13 mouse cellular contexts compared by ENCODE assay signal in the genomic region with DNA sequence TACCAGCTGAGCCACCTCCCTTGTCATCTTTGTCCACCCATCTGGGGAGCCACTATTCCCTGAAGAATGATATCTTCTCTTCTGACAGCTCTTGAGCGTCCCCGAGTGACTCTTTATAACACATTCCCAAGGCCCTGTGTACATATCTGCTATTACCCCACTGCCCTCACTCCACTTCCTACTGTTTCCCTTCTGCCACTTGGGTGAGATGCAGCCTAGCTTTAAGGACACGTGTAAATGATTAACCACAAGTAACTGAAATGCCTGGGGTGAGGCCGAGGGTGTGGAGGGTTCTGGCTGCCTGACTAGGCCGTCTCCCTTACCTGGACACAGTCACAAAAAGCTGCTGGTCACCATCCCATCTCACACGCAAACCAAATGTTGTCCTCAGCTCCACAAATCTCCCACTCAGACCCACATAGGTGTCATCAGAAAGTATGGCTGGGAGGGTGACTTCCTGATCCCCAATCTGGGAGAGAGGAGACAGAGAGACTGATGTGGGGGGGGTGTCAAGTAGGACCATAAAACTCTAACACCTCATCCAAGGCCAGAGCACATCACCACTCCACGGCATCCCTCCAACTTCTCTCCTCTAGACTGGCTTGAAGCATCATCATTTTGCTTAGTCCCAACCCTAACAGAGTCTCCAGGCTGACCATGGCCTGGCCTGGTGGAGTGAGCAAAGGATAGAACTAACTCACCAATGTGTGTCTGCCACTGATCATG. TPM values are rescaled to one million over a fixed set of nuclear protein-coding genes. Genes with fewer than 3 reads are reported as not detected.
A peak's percentile ranks its signal among the peaks of the same experiment; 100 is the strongest.
DNase-seq lines count a peak whose midpoint lies in the region; ATAC-seq and TF ChIP-seq lines count a peak whose summit lies in the region.
"Had no signal": no experiment of that assay in that cellular context is flagged by ENCODE, and none has a peak within 500 bp of the region (broad histone marks: within the 10 kb centered on the region; RNA-seq: fewer than 3 reads in every experiment).

No protein-coding gene starts in this region.

- peak; percentile 97 for ATAC-seq in stomach, embryonic 16.5 days (ENCODE audit: insufficient read depth, low FRiP score)

- no peak for TF ChIP-seq CTCF in lung, adult 2 months (IDR thresholded peaks at IDR 0.05; ENCODE audit: insufficient read depth, low read length)

- H3K4me1 ChIP-seq in lung, adult 2 months (ENCODE audit: control insufficient read depth, insufficient read depth, low read length), result peaks cover 2% of the 10 kb centered on the region; the same call in 1 of the 2 replicates
- no peaks in the 10 kb centered on the region for H3K4me1 ChIP-seq in stomach, embryonic 16.5 days (ENCODE audit: control insufficient read depth, insufficient read depth, low read length)
- H3K4me1 ChIP-seq: heart, embryonic 10.5 days; hindbrain, embryonic 15.5 days; midbrain, embryonic 12.5 days had no signal

- peak overlapping the region; percentile 44 for H3K27ac ChIP-seq in stomach, embryonic 16.5 days (ENCODE audit: low read length)
- H3K27ac ChIP-seq: heart, embryonic 10.5 days; hindbrain, embryonic 15.5 days; midbrain, embryonic 12.5 days had no signal

- peak; percentile 6 to 15 for DNase-seq in urinary bladder, adult 18-20 months (ENCODE audit: low spot score in 2 of 2)
- DNase-seq in urinary bladder, postnatal 25 days (ENCODE audit: low spot score), result no peak
- DNase-seq in kidney, postnatal 25 days, result peak; percentile 43 to 70
- DNase-seq in lung, adult 2 months, result peak; percentile 31
- DNase-seq in cerebellum, postnatal 14 days, result no peak
- DNase-seq in layer of hippocampus, postnatal 10 days (ENCODE audit: low spot score in 2 of 2), result no peak
- no peak for DNase-seq in heart, adult 18-20 months
- DNase-seq: cerebellum, postnatal 36 days; left cerebral cortex, postnatal 4 days had no signal

- H3K4me3 ChIP-seq in lung, adult 2 months (replicated peaks; ENCODE audit: extremely low read depth, low read depth, low read length), result no peak overlapping the region
- H3K4me3 ChIP-seq in stomach, embryonic 16.5 days (replicated peaks; ENCODE audit: low read length), result no peak overlapping the region
- H3K4me3 ChIP-seq: heart, embryonic 10.5 days; hindbrain, embryonic 15.5 days; midbrain, embryonic 12.5 days had no signal

- no peak overlapping the region for H3K4me2 ChIP-seq in stomach, embryonic 16.5 days (ENCODE audit: low read depth, low read length)
- H3K4me2 ChIP-seq: hindbrain, embryonic 15.5 days; midbrain, embryonic 12.5 days had no signal

- H3K9ac ChIP-seq in stomach, embryonic 16.5 days (ENCODE audit: low read length), result no peak overlapping the region
- H3K9ac ChIP-seq: hindbrain, embryonic 15.5 days; midbrain, embryonic 12.5 days had no signal

- no peaks in the 10 kb centered on the region for H3K36me3 ChIP-seq in stomach, embryonic 16.5 days (ENCODE audit: control insufficient read depth, insufficient read depth, low read length)
- H3K36me3 ChIP-seq: heart, embryonic 10.5 days; hindbrain, embryonic 15.5 days; midbrain, embryonic 12.5 days had no signal

- no peaks in the 10 kb centered on the region for H3K9me3 ChIP-seq in stomach, embryonic 16.5 days (replicated peaks; ENCODE audit: control insufficient read depth, low read length)
- H3K9me3 ChIP-seq: heart, embryonic 10.5 days; hindbrain, embryonic 15.5 days; midbrain, embryonic 12.5 days had no signal

- 49% methylated on average over 7 of the region's 7 CpGs for whole genome bisulfite sequencing in lung, adult 2 months
- 48% methylated on average over 7 of the region's 7 CpGs for WGBS in stomach, embryonic 16.5 days

- no peaks in the 10 kb centered on the region for H3K27me3 ChIP-seq in stomach, embryonic 16.5 days (ENCODE audit: control insufficient read depth, insufficient read depth, low read length)
- H3K27me3 ChIP-seq: hindbrain, embryonic 15.5 days; midbrain, embryonic 12.5 days had no signal

- no peak for TF ChIP-seq POLR2A in lung, adult 2 months (IDR thresholded peaks at IDR 0.05; ENCODE audit: borderline replicate concordance, extremely low read depth, low read depth, low read length)

RNA-seq across cellular contexts. Expression of gene Zan, which starts 20.8 kb away (rescaled TPM):
- polyA plus RNA-seq in lung, adult 2 months (2012; rRNA removed), result 0.45 and 0.83 TPM in 2 replicates
- 0.99 TPM in 2 replicates for polyA plus RNA-seq in stomach, embryonic 16.5 days (2015; fragmentation: Nextera tagmentation; extraction: Ambion mirVana)
- total RNA-seq in layer of hippocampus, postnatal 10 days (2021), result under 1 TPM; 0.36 to 0.43 TPM
- total RNA-seq in heart, adult 18-20 months (2021), result not detected

RNA-seq across cellular contexts. Expression of gene Pop7, which starts 46.3 kb away (rescaled TPM):
- polyA plus RNA-seq in lung, adult 2 months (2012; rRNA removed), result 28.4 and 32.4 TPM in 2 replicates
- polyA plus RNA-seq in stomach, embryonic 16.5 days (2015; fragmentation: Nextera tagmentation; extraction: Ambion mirVana), result 46.4 and 48.1 TPM in 2 replicates
- total RNA-seq in layer of hippocampus, postnatal 10 days (2021), result 10 to 100 TPM; 30.7 to 36.5 TPM
- 10 to 100 TPM; 13.9 to 15.0 TPM for total RNA-seq in heart, adult 18-20 months (2021)

Comparison
In these comparisons a context has a peak if more than half of its experiments do, and no peak if none do; other contexts are left out.
1. DNase-seq: peak in urinary bladder, adult 18-20 months (2 of 2), kidney, postnatal 25 days (2 of 2) and lung, adult 2 months (single experiment); none in urinary bladder, postnatal 25 days (single experiment), cerebellum, postnatal 14 days (0 of 2), layer of hippocampus, postnatal 10 days (0 of 2) and heart, adult 18-20 months (0 of 2).